Mouse (Mus musculus) left cerebral cortex, postnatal 36 days (tissue): ENCODE data around the gene Gabrd. TPM values are rescaled to one million over a fixed set of nuclear protein-coding genes. Genes with fewer than 3 reads are reported as not detected.

Source experiments
- DNase-seq, 2 experiments: peaks; one replicate each; pipeline ENCODE4 v3.0.0; 2021 to 2022; ENCODE audit warnings: low spot score in 2 of 2, mixed read lengths in 1 of 2
- intact Hi-C: fragments of 180-260 bp; cut with DNase I; formaldehyde crosslinking; loops from one replicate; pipeline ENCODE4 v1.15.1; 2025
- total RNA-seq, 2 experiments: library from RNA; stranded (reverse); gene quantifications; 2 replicates each; pipeline ENCODE4 v1.2.3; 2021

Gabrd gene
- total RNA-seq, 2 experiments from 2014 or later = 69.6 to 79.8 TPM

- intact Hi-C loops = no loop called here
These were observed 45.3 kb downstream of the Gabrd start for GRCm38 (mm10) chr4:155352581-155352980.

GRCm38 (mm10) chr4:155346350-155346749 lies 51.6 kb downstream of the Gabrd start:
- intact Hi-C loops = no loop called here
- no peak for DNase-seq

More at GRCm38 (mm10) chr4:155352581-155352980, 45.3 kb downstream of the Gabrd start:
- DNase-seq = no peak

GRCm38 (mm10) chr4:155345608-155345953 lies 52.3 kb downstream of the Gabrd start:
- intact Hi-C loops = no loop called here
- DNase-seq = peak; percentile 86 to 90

GRCm38 (mm10) chr4:155344716-155345607 lies 53.0 kb downstream of the Gabrd start:
- DNase-seq = peak; percentile 40 to 55
- intact Hi-C loops = loop anchor here (5.0 kb wide), 1 partner anchor 38 kb away; no protein-coding TSS in a partner anchor

GRCm38 (mm10) chr4:155344299-155344600 lies 53.7 kb downstream of the Gabrd start:
- intact Hi-C loops = loop anchor here (5.0 kb wide), 1 partner anchor 37 kb away; no protein-coding TSS in a partner anchor
- no peak for DNase-seq

GRCm38 (mm10) chr4:155343415-155344298 lies 54.3 kb downstream of the Gabrd start:
- intact Hi-C loops = loop anchor here (5.0 kb wide), 1 partner anchor 36 kb away; no protein-coding TSS in a partner anchor
- peak; percentile 48 to 57 for DNase-seq

GRCm38 (mm10) chr4:155336284-155337050 lies 61.4 kb downstream of the Gabrd start:
- no peak for DNase-seq
- intact Hi-C loops = no loop called here

Other genes with a start within 250 kb of the Gabrd start
- gene Ski, start 175.5 kb downstream of the Gabrd start, total RNA-seq = 100 to 1,000 TPM; 113 to 119 TPM
- gene Faap20, start 148.3 kb downstream of the Gabrd start, total RNA-seq = 10 to 100 TPM; 26.0 to 28.0 TPM
- 100 to 1,000 TPM; 224 to 236 TPM for gene Prkcz, start 36.8 kb downstream of the Gabrd start, total RNA-seq
- gene Cfap74, start 11.1 kb upstream of the Gabrd start, total RNA-seq = 10 to 100 TPM; 10.4 to 20.9 TPM
- gene Tmem52, start 71.0 kb upstream of the Gabrd start, total RNA-seq = 1 to 10 TPM; 1.8 to 2.2 TPM
- gene Gnb1, start 93.2 kb upstream of the Gabrd start, total RNA-seq = 100 to 1,000 TPM; 857 to 949 TPM
- 10 to 100 TPM; 56.0 to 59.6 TPM for gene Nadk, start 164.3 kb upstream of the Gabrd start, total RNA-seq
- 10 to 100 TPM; 49.6 to 52.6 TPM for gene Slc35e2, start 203.3 kb upstream of the Gabrd start, total RNA-seq
- gene Cdk11b, start 226.7 kb upstream of the Gabrd start, total RNA-seq = 10 to 100 TPM; 44.0 to 53.0 TPM
- not detected for gene Gm10563, start 247.3 kb upstream of the Gabrd start, total RNA-seq